Mouse (Mus musculus) heart, adult 9 months (tissue): ENCODE results near the gene Bank1.

ENCODE experiments used
- DNase-seq, 2 experiments: peaks; one replicate each; pipeline ENCODE4 v3.0.0; 2022; ENCODE audit warnings: low spot score in 2 of 2

Gene Bank1

GRCm38 (mm10) chr3:136254713-136255112, 71.2 kb downstream of the Bank1 start:
- no peak for DNase-seq

DNA sequence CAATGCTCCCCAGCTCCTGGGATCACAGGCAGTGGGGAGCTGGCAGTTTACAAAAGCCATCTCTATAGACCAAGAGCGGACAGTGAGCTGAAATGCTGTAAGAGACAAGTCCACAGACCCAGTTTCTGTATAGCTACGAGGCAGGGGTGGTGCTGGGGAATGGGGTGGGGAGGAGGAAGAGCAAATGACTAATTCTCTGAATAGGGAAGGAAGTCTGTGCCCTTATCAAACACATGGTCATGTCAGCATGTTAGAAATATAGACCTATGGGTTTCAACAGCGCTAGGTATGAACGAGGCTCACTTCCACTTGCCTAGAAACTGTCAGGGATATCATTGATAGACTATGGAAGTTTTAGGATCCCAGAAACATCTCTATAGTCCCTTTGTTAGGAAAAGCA, 73.0 kb downstream of the Bank1 start:
- DNase-seq: no peak

GRCm38 (mm10) chr3:136251578-136251977, 74.3 kb downstream of the Bank1 start:
- no peak for DNase-seq

DNA sequence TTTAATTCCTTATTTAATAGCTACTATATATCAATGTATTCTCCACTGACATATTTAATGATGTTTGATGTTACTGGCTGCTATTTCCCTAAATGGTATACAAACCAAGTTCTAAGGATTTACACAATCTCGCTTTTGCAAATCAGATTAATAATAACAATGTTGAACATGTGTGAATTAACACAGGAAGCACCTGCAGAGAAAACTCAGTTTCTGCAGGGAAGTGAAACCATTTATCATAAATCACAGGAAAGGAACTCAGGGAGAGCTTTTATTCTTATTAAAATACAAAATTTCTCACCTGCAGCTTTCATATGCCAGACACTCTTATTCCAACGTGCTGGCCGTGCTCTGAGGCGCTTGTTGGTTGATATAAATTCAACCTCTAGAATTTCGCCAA, 78.5 kb downstream of the Bank1 start:
- peak; percentile 2 to 17 for DNase-seq

GRCm38 (mm10) chr3:136244931-136245330, 80.9 kb downstream of the Bank1 start:
- no peak for DNase-seq

DNA sequence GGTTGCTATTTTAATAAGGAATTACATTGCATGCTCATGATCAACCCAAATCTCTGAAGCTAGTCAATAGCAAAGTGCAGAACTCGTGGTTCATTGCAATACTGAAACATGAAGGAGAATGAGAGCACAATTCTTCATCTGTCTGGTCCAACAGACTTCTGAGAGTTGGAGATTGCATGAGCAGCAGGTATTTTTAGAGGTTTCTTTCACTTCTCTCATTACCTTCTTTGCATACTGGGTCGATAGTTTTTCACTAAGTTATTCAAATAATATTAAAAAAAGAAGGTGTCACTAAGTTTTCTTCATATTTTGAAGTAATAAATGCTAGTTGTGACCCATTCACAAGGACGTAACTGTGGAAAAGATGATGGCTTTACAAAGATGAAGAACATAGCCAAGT, 87.1 kb downstream of the Bank1 start:
- no peak for DNase-seq

DNA sequence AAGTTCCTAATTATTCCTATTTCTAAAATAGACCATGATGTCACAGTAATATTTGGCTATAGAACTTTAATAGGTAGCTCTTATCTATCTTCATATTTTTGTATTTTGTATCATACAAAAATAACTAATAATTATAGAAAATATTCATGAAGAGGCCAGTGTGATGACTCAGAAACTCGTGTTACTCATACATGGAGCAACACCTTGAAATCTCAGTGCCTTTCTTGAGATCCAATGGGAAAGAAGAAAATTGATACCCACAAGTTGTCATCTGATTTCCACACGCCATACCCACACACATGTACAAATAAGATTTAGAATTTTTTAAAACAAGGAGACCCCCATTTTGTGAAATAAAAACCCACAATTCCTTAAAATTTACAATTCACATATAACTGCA, 92.4 kb downstream of the Bank1 start:
- no peak for DNase-seq

DNA sequence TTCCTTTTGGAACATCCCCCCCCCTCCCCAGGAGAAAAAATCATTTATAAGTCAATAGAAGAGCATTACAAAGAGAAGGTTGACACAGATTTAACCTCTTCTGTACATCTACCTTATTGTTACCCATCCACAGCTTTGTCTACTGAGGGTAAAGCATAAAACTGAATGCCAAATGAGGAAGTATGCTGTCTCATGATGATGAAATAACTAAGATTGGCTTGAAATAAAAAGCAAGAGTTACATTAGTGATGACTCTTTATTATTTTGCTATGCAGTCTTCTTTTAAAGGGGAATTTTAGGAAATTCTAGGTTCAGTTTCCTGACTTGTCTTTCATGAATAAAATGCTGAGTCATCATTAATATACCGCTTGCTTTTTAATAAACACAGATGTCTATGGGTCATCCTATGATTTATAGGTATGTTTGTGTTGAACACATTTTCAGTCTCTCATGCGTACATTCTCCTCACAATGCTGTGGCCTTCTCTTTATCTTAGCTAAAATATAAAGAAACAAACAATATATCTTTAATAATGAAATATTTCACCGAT, 95.2 kb downstream of the Bank1 start:
- DNase-seq: no peak

- no peak for DNase-seq
Observed at GRCm38 (mm10) chr3:136189661-136190228, 136.1 kb downstream of the Bank1 start.

GRCm38 (mm10) chr3:136186548-136187113, 139.2 kb downstream of the Bank1 start:
- DNase-seq: no peak

- no peak for DNase-seq
Observed at GRCm38 (mm10) chr3:136171631-136172030, 154.2 kb downstream of the Bank1 start.

- DNase-seq: no peak
Observed at GRCm38 (mm10) chr3:136168071-136168470, 157.8 kb downstream of the Bank1 start.

DNA sequence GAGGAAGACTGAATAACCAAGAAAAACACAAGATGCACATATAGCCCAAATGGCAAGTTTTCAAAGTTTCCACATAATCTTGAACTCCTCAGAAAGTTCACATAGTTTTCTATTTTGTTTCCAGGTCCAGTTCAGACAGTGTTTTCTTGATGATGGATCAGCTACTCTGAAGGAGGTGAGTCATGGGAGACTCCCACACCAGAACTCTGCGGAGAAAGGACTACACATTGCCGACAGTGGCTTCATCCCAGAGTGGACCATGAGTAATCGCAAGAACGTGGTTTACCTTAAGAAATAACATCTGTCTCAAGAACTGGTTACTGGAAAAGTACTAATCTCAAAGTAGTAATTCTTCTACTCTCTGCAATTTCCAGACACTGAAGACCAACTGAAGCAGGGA, 159.2 kb downstream of the Bank1 start:
- no peak for DNase-seq

DNA sequence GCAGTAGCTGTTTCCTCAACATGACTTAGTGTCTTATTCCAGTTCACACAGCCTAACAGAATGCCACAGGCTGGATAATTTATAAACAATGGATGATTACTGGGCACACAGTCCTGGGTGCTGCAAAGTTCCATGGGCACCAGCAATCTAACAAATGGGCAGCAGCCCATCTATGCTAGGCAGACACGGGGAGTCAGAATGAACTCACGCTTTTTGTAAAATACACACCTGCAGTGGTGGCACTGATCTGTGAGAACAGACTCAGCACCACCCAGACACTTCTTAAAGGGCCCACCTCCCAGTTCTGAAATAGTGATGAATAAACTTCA, 159.9 kb downstream of the Bank1 start:
- DNase-seq: no peak

- peak; percentile 10 to 19 for DNase-seq
Observed at GRCm38 (mm10) chr3:136165167-136166032, 160.5 kb downstream of the Bank1 start.

DNA sequence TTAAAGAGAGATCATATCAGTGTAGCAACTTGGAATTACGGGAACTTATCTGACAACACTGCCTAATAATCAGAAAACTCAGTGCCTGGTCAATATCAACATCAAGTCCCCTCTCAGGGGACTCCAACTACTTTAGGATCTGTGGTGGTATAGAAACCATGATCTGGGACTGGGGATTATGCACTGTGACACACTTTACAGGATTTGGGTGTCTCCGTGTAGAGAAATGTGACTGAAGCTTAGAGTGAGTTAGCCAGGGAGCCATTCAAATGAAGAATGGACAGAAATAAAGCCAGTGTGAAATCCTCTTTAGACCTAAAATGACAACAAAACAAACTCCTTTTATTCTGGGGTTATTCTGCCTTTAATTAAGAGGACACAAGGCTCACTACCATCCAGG, 167.8 kb downstream of the Bank1 start:
- DNase-seq: no peak

DNA sequence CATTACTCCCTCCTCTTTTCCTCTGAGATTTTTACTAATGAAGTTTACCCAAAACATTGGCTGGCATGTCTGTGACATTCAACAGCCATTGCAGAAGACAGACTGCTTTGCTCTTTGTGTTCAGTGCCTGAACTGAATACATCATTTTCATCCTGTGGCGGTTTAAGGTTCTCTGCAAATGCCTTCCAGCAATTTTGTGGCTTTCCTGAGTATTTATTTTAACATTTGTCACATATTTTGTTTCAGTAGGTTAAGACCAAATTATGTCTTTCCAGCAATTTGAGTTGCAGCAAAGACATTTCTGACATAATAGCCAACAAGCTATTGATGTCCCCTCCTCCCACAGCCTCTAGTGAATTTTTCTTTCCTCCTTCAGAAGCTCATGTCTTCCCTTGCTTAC, 170.3 kb downstream of the Bank1 start:
- no peak for DNase-seq

DNA sequence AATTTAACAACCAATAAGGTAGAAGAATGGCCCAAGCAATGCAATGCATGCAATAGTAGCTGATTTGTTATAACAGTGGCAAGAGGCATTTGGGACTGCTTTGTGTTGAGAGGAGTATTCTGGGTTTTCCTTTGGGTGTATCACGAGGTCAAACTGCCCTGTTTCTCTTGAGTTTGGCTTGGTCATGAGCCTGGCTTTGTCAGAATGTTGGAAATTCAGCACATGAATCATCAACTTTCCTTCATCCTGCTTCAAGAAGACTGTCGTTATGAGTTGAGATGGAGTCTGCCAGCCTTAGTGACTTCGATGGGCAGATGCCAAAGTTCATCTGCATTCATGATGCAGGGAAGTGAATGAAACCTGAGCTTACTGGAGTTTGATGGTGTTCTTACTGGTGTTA, 175.0 kb downstream of the Bank1 start:
- DNase-seq: no peak

- DNase-seq: no peak
Observed at GRCm38 (mm10) chr3:136147166-136147565, 178.7 kb downstream of the Bank1 start.

- DNase-seq: no peak
Observed at GRCm38 (mm10) chr3:136132013-136132412, 193.9 kb downstream of the Bank1 start.

DNA sequence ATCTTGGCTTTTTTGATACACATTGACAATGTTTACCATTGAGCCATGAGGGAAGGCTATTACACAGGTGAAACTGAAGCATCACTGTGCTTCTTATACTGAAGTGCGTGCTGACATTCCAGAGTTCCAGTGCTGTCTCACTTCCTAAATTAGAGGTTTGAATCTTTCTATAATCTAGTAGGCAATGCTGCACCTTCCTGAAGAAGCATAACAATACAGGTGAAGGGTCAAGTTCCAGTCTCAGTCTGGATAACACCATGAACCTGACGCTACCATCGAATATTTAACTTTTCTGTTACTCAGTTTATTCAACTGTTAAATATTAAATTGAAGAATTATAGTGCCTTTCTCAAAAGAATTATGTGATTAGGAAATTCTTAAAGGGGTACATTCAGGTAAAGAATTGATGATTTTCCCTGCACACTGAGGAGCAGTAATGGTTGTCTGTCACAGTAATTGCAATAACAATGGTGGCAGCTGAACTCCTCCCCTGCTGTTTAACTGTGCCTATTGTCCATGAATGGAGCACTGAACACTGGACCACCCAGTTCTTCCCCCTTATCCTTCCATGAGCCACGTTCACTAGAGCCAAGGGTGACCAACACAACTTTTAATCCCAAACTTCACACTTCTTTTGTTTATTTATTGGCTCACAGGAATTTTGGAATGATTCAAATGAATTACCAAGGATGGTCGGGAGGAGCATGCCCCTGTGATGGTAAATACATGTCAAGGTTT, 210.2 kb downstream of the Bank1 start:
- DNase-seq: no peak

DNA sequence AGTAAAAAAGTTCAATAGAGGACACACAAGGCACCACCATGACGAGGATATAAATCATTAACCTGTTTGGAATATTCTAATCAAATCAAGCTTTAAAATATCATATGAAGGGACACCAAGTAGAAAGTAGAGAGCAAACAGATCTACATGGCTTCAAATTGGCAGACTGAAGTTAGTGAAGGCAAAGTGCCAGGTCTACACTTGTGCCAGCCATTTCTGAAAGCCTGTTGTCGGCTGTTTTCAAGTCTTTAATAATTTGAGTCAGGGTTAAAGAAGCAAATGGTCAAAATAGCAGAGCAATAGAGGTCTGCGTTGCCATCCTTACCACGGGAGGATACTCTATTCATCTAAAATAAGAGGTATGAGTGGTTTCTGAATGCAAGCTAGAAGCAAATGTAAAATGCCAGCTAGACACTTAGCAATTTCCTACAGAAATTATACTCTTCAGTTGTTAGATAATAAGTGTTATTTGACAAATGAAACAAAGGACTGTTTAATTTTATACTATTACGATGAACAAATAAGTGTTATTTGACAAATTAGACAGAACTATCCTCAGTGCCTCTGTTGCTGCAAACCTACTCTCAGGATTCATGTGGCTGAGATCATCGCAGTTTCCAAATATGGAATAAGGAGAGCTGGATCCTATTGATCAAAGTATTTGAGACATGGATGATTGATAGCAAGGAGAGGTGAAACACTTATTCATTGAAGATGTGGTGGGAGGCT, 216.3 kb downstream of the Bank1 start:
- DNase-seq: no peak
